Mouse (Mus musculus) limb, embryonic 11.5 days (tissue): Measurements from ENCODE around the gene Mblac1. TPM values are rescaled to one million over a fixed set of nuclear protein-coding genes. Genes with fewer than 3 reads are reported as not detected.

ENCODE experiments used
- microRNA counts: library from miRNA; unstranded; fragments of <30 nt; microRNA quantifications from one replicate; lab custom pipeline; 2016
- microRNA-seq: library from miRNA; unstranded; fragments of <30 nt; microRNA quantifications from one replicate; pipeline ENCODE4, GENCODE M21; 2016
- polyA plus RNA-seq: library from polyadenylated mRNA; unstranded; fragments of >200 nt; fragmentation: Nextera tagmentation; extraction: Ambion mirVana; gene quantifications from 2 replicates; pipeline ENCODE4 v1.2.1, GENCODE M21; 2014

The Mblac1 gene
- polyA plus RNA-seq, 1 experiment from 2014 or later = 7.5 TPM

MicroRNA genes within 50 kb of the gene (microRNA counts, 519-probe panel; counts per million panel counts)
- microRNA mmu-miR-106b (lab: Ali Mortazavi, UCI) (5,691 counts per million, percentile 92 among the panel's probes with 10 or more counts), microRNA mmu-miR-25 (lab: Ali Mortazavi, UCI) (6,670 counts per million, percentile 97 among the panel's probes with 10 or more counts), microRNA mmu-miR-93 (lab: Ali Mortazavi, UCI) (5,576 counts per million, percentile 90 among the panel's probes with 10 or more counts)

Small RNAs within 50 kb of the gene (microRNA-seq; reads per million reads assigned to microRNA genes)
- gene Mir106b = 13,684 reads per million, percentile 96 among the genes with 10 or more reads in this experiment
- 1,009 reads per million, percentile 75 among the genes with 10 or more reads in this experiment for gene Mir25
- 14,805 reads per million, percentile 96 among the genes with 10 or more reads in this experiment for gene Mir93

Other genes starting within 250 kb of the Mblac1 start
- gene Gjc3, start 231.2 kb upstream of the Mblac1 start, polyA plus RNA-seq = 0.14 TPM in 1 of 2 replicates, not detected in the other
- not detected in 2 replicates for gene Azgp1, start 212.8 kb upstream of the Mblac1 start, polyA plus RNA-seq
- gene Smok3a, start 173.1 kb upstream of the Mblac1 start, polyA plus RNA-seq = not detected in 2 replicates
- not detected in 2 replicates for gene Smok3b, start 172.9 kb upstream of the Mblac1 start, polyA plus RNA-seq
- gene Smok3c, start 141.1 kb upstream of the Mblac1 start, polyA plus RNA-seq = not detected in 2 replicates
- gene Zkscan1, start 109.2 kb upstream of the Mblac1 start, polyA plus RNA-seq = 31.5 and 39.9 TPM in 2 replicates
- gene Zscan21, start 77.4 kb upstream of the Mblac1 start, polyA plus RNA-seq = 94.4 and 96.4 TPM in 2 replicates
- 21.1 and 23.6 TPM in 2 replicates for gene Zfp113, start 38.6 kb upstream of the Mblac1 start, polyA plus RNA-seq
- gene Cops6, start 33.2 kb upstream of the Mblac1 start, polyA plus RNA-seq = 300 and 307 TPM in 2 replicates
- 19.5 and 21.2 TPM in 2 replicates for gene Ap4m1, start 22.3 kb upstream of the Mblac1 start, polyA plus RNA-seq
- 336 and 343 TPM in 2 replicates for gene Mcm7, start 21.9 kb upstream of the Mblac1 start, polyA plus RNA-seq
- gene Taf6, start 6.9 kb upstream of the Mblac1 start, polyA plus RNA-seq = 140 and 142 TPM in 2 replicates
- 58.5 and 64.9 TPM in 2 replicates for gene Cnpy4, start 6.8 kb upstream of the Mblac1 start, polyA plus RNA-seq
- 0.07 TPM in 1 of 2 replicates, not detected in the other for gene Nxpe5, start 31.6 kb downstream of the Mblac1 start, polyA plus RNA-seq
- 33.0 and 36.3 TPM in 2 replicates for gene Lamtor4, start 61.2 kb downstream of the Mblac1 start, polyA plus RNA-seq
- 4.8 and 5.2 TPM in 2 replicates for gene BC037034, start 69.7 kb downstream of the Mblac1 start, polyA plus RNA-seq
- gene Gal3st4, start 78.5 kb downstream of the Mblac1 start, polyA plus RNA-seq = 3.5 and 4.2 TPM in 2 replicates
- 0.03 and 0.24 TPM in 2 replicates for gene Gm43720, start 85.6 kb downstream of the Mblac1 start, polyA plus RNA-seq
- gene Gpc2, start 85.7 kb downstream of the Mblac1 start, polyA plus RNA-seq = 14.0 and 15.8 TPM in 2 replicates
- 4.6 and 5.5 TPM in 2 replicates for gene Stag3, start 85.9 kb downstream of the Mblac1 start, polyA plus RNA-seq
- gene Pvrig, start 147.6 kb downstream of the Mblac1 start, polyA plus RNA-seq = 0.13 TPM in 1 of 2 replicates, not detected in the other
- 45.4 and 46.7 TPM in 2 replicates for gene Zfp157, start 247.2 kb downstream of the Mblac1 start, polyA plus RNA-seq